ENCODE assay signal across 27 mouse cellular contexts in genomic region chr5:63045751-63046150, GRCm38 (mm10).
"Had no signal": no experiment of that assay in that cellular context is flagged by ENCODE, and none has a peak within 500 bp of the region (broad histone marks: within the 10 kb centered on the region; RNA-seq: fewer than 3 reads in every experiment).

No protein-coding gene starts in this region.

- H3K9ac ChIP-seq: heart, embryonic 12.5 days; hindbrain, embryonic 12.5 days; hindbrain, embryonic 14.5 days; intestine, embryonic 15.5 days; limb, embryonic 13.5 days; limb, embryonic 15.5 days; liver, embryonic 12.5 days; liver, embryonic 14.5 days had no signal

- ATAC-seq: hindbrain, embryonic 16.5 days; inflammation-experienced regulatory T-cells, adult 6 months; intestine, embryonic 15.5 days; intestine, postnatal 0 days; liver, embryonic 12.5 days had no signal

- H3K27ac ChIP-seq: gastrocnemius, adult 2 months; heart, embryonic 10.5 days; hindbrain, embryonic 10.5 days; hindbrain, embryonic 12.5 days; hindbrain, embryonic 14.5 days; intestine, embryonic 15.5 days; limb, embryonic 13.5 days; limb, embryonic 15.5 days; liver, embryonic 12.5 days; liver, embryonic 14.5 days had no signal

- H3K36me3 ChIP-seq: heart, embryonic 10.5 days; heart, embryonic 12.5 days; hindbrain, embryonic 10.5 days; hindbrain, embryonic 12.5 days; intestine, embryonic 15.5 days; limb, embryonic 13.5 days; limb, embryonic 15.5 days; liver, embryonic 12.5 days had no signal

- H3K4me2 ChIP-seq: heart, embryonic 12.5 days; hindbrain, embryonic 12.5 days; hindbrain, embryonic 14.5 days; intestine, embryonic 15.5 days; limb, embryonic 13.5 days; limb, embryonic 15.5 days; liver, embryonic 12.5 days had no signal

- DNase-seq: gastrocnemius, adult 2 months; gastrocnemius, postnatal 10 days; gastrocnemius, postnatal 25 days; heart, adult 18-20 months; heart, postnatal 10 days; heart, postnatal 4 days; kidney, adult 18-20 months; kidney, adult 8-10 months; kidney, postnatal 10 days; kidney, postnatal 25 days; kidney, postnatal 4 days; layer of hippocampus, adult 9-11 months; layer of hippocampus, postnatal 36 days; left cerebral cortex, postnatal 4 days had no signal

- H3K4me1 ChIP-seq: heart, embryonic 10.5 days; heart, embryonic 12.5 days; hindbrain, embryonic 10.5 days; hindbrain, embryonic 12.5 days; intestine, embryonic 15.5 days; limb, embryonic 13.5 days; limb, embryonic 15.5 days; liver, embryonic 12.5 days had no signal

- H3K9me3 ChIP-seq: heart, embryonic 10.5 days; heart, embryonic 12.5 days; hindbrain, embryonic 10.5 days; hindbrain, embryonic 12.5 days; intestine, embryonic 15.5 days; limb, embryonic 13.5 days; limb, embryonic 15.5 days; liver, embryonic 12.5 days had no signal

- H3K4me3 ChIP-seq: gastrocnemius, adult 2 months; heart, embryonic 10.5 days; heart, embryonic 12.5 days; hindbrain, embryonic 10.5 days; hindbrain, embryonic 12.5 days; intestine, embryonic 15.5 days; limb, embryonic 13.5 days; limb, embryonic 15.5 days; liver, embryonic 12.5 days had no signal

- H3K27me3 ChIP-seq: heart, embryonic 12.5 days; hindbrain, embryonic 12.5 days; intestine, embryonic 15.5 days; limb, embryonic 13.5 days; limb, embryonic 15.5 days; liver, embryonic 12.5 days had no signal
